Mouse (Mus musculus) limb, embryonic 11.5 days (tissue): ENCODE data around the gene Hivep2. TPM values are rescaled to one million over a fixed set of nuclear protein-coding genes. Genes with fewer than 3 reads are reported as not detected.
A peak's percentile ranks its signal among the peaks of the same experiment; 100 is the strongest.

Experiments
- ATAC-seq: fragments of 200-750 bp; cut with Nextera tagmentation; 2 replicates; pipeline ENCODE4 v1.8.0; 2017; ENCODE audit warnings: low read depth; ENCODE audit not compliant: insufficient number of reproducible peaks, low FRiP score, low TSS enrichment
- DNase-seq: peaks from one replicate; pipeline ENCODE4 v3.0.0-alpha.2; 2015; ENCODE audit warnings: low spot score
- H3K27ac ChIP-seq: fragments of 300-500 bp; sonication (generic); replicated peaks from 2 replicates; pipeline ENCODE4 v1.5.1; 2014; ENCODE audit warnings: low read depth, mild to moderate bottlenecking, low read length
- H3K27me3 ChIP-seq: fragments of 300-500 bp; sonication (generic); 2 replicates; pipeline ENCODE4 v1.6.1; 2014; ENCODE audit warnings: mild to moderate bottlenecking, low read length, mixed read lengths; ENCODE audit not compliant: control insufficient read depth, insufficient read depth
- H3K36me3 ChIP-seq: fragments of 300-500 bp; sonication (generic); 2 replicates; pipeline ENCODE4 v1.6.1; 2014; ENCODE audit warnings: mild to moderate bottlenecking, low read length, moderate library complexity, mixed read lengths; ENCODE audit not compliant: control insufficient read depth, insufficient read depth
- H3K4me1 ChIP-seq: fragments of 300-500 bp; sonication (generic); 2 replicates; pipeline ENCODE4 v1.6.1; 2014; ENCODE audit warnings: low read length, mixed read lengths; ENCODE audit not compliant: control insufficient read depth, insufficient read depth
- H3K4me2 ChIP-seq: fragments of 300-500 bp; sonication (generic); 2 replicates; pipeline ENCODE4 v1.6.1; 2014; ENCODE audit warnings: low read depth, mild to moderate bottlenecking, moderate library complexity; ENCODE audit not compliant: severe bottlenecking
- H3K4me3 ChIP-seq: fragments of 300-500 bp; sonication (generic); 2 replicates; pipeline ENCODE4 v1.5.1; 2014; ENCODE audit warnings: low read depth, low read length
- H3K9ac ChIP-seq: fragments of 300-500 bp; sonication (generic); 2 replicates; pipeline ENCODE4 v1.6.1; 2014; ENCODE audit warnings: mild to moderate bottlenecking, low read length
- H3K9me3 ChIP-seq: fragments of 300-500 bp; sonication (generic); 2 replicates; pipeline ENCODE4 v1.6.1; 2016; ENCODE audit warnings: low read length; ENCODE audit not compliant: control insufficient read depth
- WGBS: fragments of 180-500 bp; shearing (Covaris S2); extraction: QIAGEN DNeasy Blood & Tissue Kit; methylation state at CpG from one replicate; pipeline ENCODE4 v1.1.7; 2014; 5-methylcytosine and 5-hydroxymethylcytosine counted together
- polyA plus RNA-seq: library from polyadenylated mRNA; unstranded; fragments of >200 nt; fragmentation: Nextera tagmentation; extraction: Ambion mirVana; gene quantifications from 2 replicates; pipeline ENCODE4 v1.2.1, GENCODE M21; 2014

Hivep2 gene
- polyA plus RNA-seq, 1 experiment from 2014 or later = 1.7 TPM

GRCm38 (mm10) chr10:13943706-13944105 lies 22.2 kb upstream of the Hivep2 start:
- Histone ChIP-seq H3K9ac (no peak overlapping the region), H3K4me1 (no peaks in the 10 kb centered on the region), H3K4me2 (no peak overlapping the region), H3K36me3 (no peaks in the 10 kb centered on the region), H3K27ac (no peak overlapping the region), H3K4me3 (no peak overlapping the region), H3K9me3 (no peaks in the 10 kb centered on the region), H3K27me3 (no peaks in the 10 kb centered on the region)
- WGBS = 56% methylated on average over 3 of the region's 3 CpGs
- DNase-seq = no peak
- ATAC-seq = no peak

- DNase-seq (no peak), ATAC-seq (no peak)
- H3K9me3 ChIP-seq = no peaks in the 10 kb centered on the region
- no peaks in the 10 kb centered on the region for H3K36me3 ChIP-seq
- no peak overlapping the region for H3K9ac ChIP-seq
- WGBS = 84% methylated on average over 7 of the region's 7 CpGs
- no peaks in the 10 kb centered on the region for H3K27me3 ChIP-seq
- H3K4me2 ChIP-seq = no peak overlapping the region
- no peaks in the 10 kb centered on the region for H3K4me1 ChIP-seq
- H3K27ac ChIP-seq = no peak overlapping the region
- H3K4me3 ChIP-seq = no peak overlapping the region
Observed at GRCm38 (mm10) chr10:13946498-13946897, 19.4 kb upstream of the Hivep2 start.

- Histone ChIP-seq H3K9ac (no peak overlapping the region), H3K27me3 (peaks cover 14% of the 10 kb centered on the region), H3K27ac (no peak overlapping the region), H3K4me2 (no peak overlapping the region), H3K9me3 (no peaks in the 10 kb centered on the region), H3K4me1 (peaks cover 2% of the 10 kb centered on the region; the same call in 1 of the 2 replicates), H3K4me3 (no peak overlapping the region), H3K36me3 (no peaks in the 10 kb centered on the region)
- 55% methylated on average over 2 of the region's 2 CpGs for WGBS
- ATAC-seq (no peak), DNase-seq (no peak)
Observed at GRCm38 (mm10) chr10:13962965-13963364, 2.9 kb upstream of the Hivep2 start.

- DNase-seq (no peak), ATAC-seq (no peak)
- no peak overlapping the region; the same call in 1 of the 2 replicates for H3K9ac ChIP-seq
- peaks cover 14% of the 10 kb centered on the region for H3K27me3 ChIP-seq
- H3K4me3 ChIP-seq = peak overlapping the region; percentile 56
- H3K4me2 ChIP-seq = peak overlapping the region; percentile 99
- peaks cover 2% of the 10 kb centered on the region; the same call in 1 of the 2 replicates for H3K4me1 ChIP-seq
- no peaks in the 10 kb centered on the region for H3K36me3 ChIP-seq
- no peaks in the 10 kb centered on the region for H3K9me3 ChIP-seq
- H3K27ac ChIP-seq = no peak overlapping the region
- 11% methylated on average over 8 of the region's 8 CpGs for WGBS
Observed at GRCm38 (mm10) chr10:13963908-13964500, 1.9 kb upstream of the Hivep2 start.

- Histone ChIP-seq H3K4me2 (peak overlapping the region; percentile 99), H3K27ac (no peak overlapping the region), H3K9ac (peak overlapping the region; percentile 45), H3K27me3 (peaks cover 14% of the 10 kb centered on the region), H3K36me3 (no peaks in the 10 kb centered on the region), H3K4me3 (peak overlapping the region; percentile 56), H3K9me3 (no peaks in the 10 kb centered on the region), H3K4me1 (peaks cover 2% of the 10 kb centered on the region; the same call in 1 of the 2 replicates)
- under 1% methylated on average over 57 of the region's 65 CpGs for WGBS
- DNase-seq = peak; percentile 60
- ATAC-seq = peak; percentile 5; the same call in 1 of the 2 replicates
Observed at GRCm38 (mm10) chr10:13964501-13965281, 1.2 kb upstream of the Hivep2 start.

- WGBS = under 1% methylated on average over 40 of the region's 54 CpGs
- H3K9ac ChIP-seq = peak overlapping the region; percentile 45
- H3K36me3 ChIP-seq = no peaks in the 10 kb centered on the region
- DNase-seq (peak; percentile 83), ATAC-seq (peak; percentile 45)
- no peak overlapping the region for H3K27ac ChIP-seq
- peaks cover 14% of the 10 kb centered on the region for H3K27me3 ChIP-seq
- peaks cover 2% of the 10 kb centered on the region; the same call in 1 of the 2 replicates for H3K4me1 ChIP-seq
- peak overlapping the region; percentile 99 for H3K4me2 ChIP-seq
- H3K9me3 ChIP-seq = no peaks in the 10 kb centered on the region
- peak overlapping the region; percentile 56 for H3K4me3 ChIP-seq
Observed at GRCm38 (mm10) chr10:13965316-13965973, 430 bp upstream of the Hivep2 start.

- WGBS = 0% methylated on average over 42 of the region's 66 CpGs
- H3K9ac ChIP-seq = peak overlapping the region; percentile 66
- H3K27ac ChIP-seq = peak overlapping the region; percentile 55; the same call in 1 of the 2 replicates
- ATAC-seq = peak; percentile 40; the same call in 1 of the 2 replicates
- DNase-seq = no peak
- H3K27me3 ChIP-seq = peaks cover 11% of the 10 kb centered on the region
- peak overlapping the region; percentile 99 for H3K4me2 ChIP-seq
- H3K9me3 ChIP-seq = no peaks in the 10 kb centered on the region
- peak overlapping the region; percentile 56 for H3K4me3 ChIP-seq
- no peaks in the 10 kb centered on the region for H3K36me3 ChIP-seq
- H3K4me1 ChIP-seq = peaks cover 2% of the 10 kb centered on the region; the same call in 1 of the 2 replicates
Observed at GRCm38 (mm10) chr10:13966830-13967450, 1.1 kb downstream of the Hivep2 start.
